In genomic region chr11:19018489-19019203, GRCm38 (mm10) we compare ENCODE assay signal across 8 mouse cellular contexts. TPM values are rescaled to one million over a fixed set of nuclear protein-coding genes. Genes with fewer than 3 reads are reported as not detected.
DNase-seq lines count a peak whose midpoint lies in the region; ATAC-seq and TF ChIP-seq lines count a peak whose summit lies in the region.

Gene Meis1, minus strand, starts transcription at chr11:19018985.

- peak; percentile 84 for ATAC-seq in forebrain, embryonic 14.5 days
- ATAC-seq in liver, postnatal 0 days, result peak; percentile 85
- peak; percentile 91 for ATAC-seq in neural tube, embryonic 13.5 days (ENCODE audit: low read depth)

- no peaks in the 10 kb centered on the region for H3K9me3 ChIP-seq in E14TG2a.4 (ENCODE audit: low read length)
- no peaks in the 10 kb centered on the region for H3K9me3 ChIP-seq in forebrain, embryonic 14.5 days (replicated peaks; ENCODE audit: control insufficient read depth, low read length)
- no peaks in the 10 kb centered on the region for H3K9me3 ChIP-seq in liver, postnatal 0 days (ENCODE audit: low read length)
- H3K9me3 ChIP-seq in neural tube, embryonic 13.5 days, result no peaks in the 10 kb centered on the region

- peak within 1 kb of the TSS; percentile 95 for H3K9ac ChIP-seq in forebrain, embryonic 14.5 days (ENCODE audit: low read length)
- H3K9ac ChIP-seq in liver, postnatal 0 days (replicated peaks), result peak within 1 kb of the TSS; percentile 74
- peak within 1 kb of the TSS; percentile 100 for H3K9ac ChIP-seq in neural tube, embryonic 13.5 days

- TF ChIP-seq EP300 in liver, postnatal 0 days (IDR thresholded peaks at IDR 0.05; ENCODE audit: low read depth), result 0 out of 2 replicates have a peak, but pooled peaks have one; percentile 20

- under 1% methylated on average over 28 of the region's 29 CpGs for WGBS in forebrain, embryonic 14.5 days
- under 1% methylated on average over 29 of the region's 29 CpGs for WGBS in liver, postnatal 0 days (ENCODE audit: insufficient replicate concordance)
- WGBS in neural tube, embryonic 13.5 days, result under 1% methylated on average over 29 of the region's 29 CpGs

- peak; percentile 24 for DNase-seq in c-Kit-positive CD71-positive TER-119-positive erythroid progenitor cells, embryonic 14.5 days (ENCODE audit: low spot score)
- DNase-seq in forebrain, embryonic 14.5 days (ENCODE audit: low spot score), result peak; percentile 93
- DNase-seq in heart, postnatal 10 days, result peak; percentile 93 to 95
- peak; percentile 80 for DNase-seq in layer of hippocampus, adult 11-12 months (ENCODE audit: low spot score)
- peak; percentile 86 for DNase-seq in liver, postnatal 0 days
- peak; percentile 83 for DNase-seq in testis, postnatal 10 days (ENCODE audit: low spot score)

- H3K27me3 ChIP-seq in E14TG2a.4 (ENCODE audit: insufficient read depth, low read length), result peaks cover 88% of the 10 kb centered on the region
- H3K27me3 ChIP-seq in forebrain, embryonic 14.5 days (replicated peaks; ENCODE audit: control insufficient read depth, insufficient read depth, low read length), result peaks cover 28% of the 10 kb centered on the region
- peaks cover 15% of the 10 kb centered on the region; the same call in 1 of the 2 replicates for H3K27me3 ChIP-seq in liver, postnatal 0 days (ENCODE audit: insufficient read depth, low read length)
- no peaks in the 10 kb centered on the region for H3K27me3 ChIP-seq in neural tube, embryonic 13.5 days

- H3K27ac ChIP-seq in forebrain, embryonic 14.5 days (ENCODE audit: low read depth, low read length), result peak within 1 kb of the TSS; percentile 95
- H3K27ac ChIP-seq in liver, postnatal 0 days (ENCODE audit: low read depth), result peak within 1 kb of the TSS; percentile 90
- peak within 1 kb of the TSS; percentile 100 for H3K27ac ChIP-seq in neural tube, embryonic 13.5 days (replicated peaks)

- no peak for TF ChIP-seq CTCF in E14TG2a.4 (conservative IDR thresholded peaks at IDR 0.05; ENCODE audit: low read length)
- no peak for TF ChIP-seq CTCF in liver, postnatal 0 days (IDR thresholded peaks at IDR 0.05; ENCODE audit: low read depth)

- peak within 1 kb of the TSS; percentile 75 for H3K4me3 ChIP-seq in E14TG2a.4 (replicated peaks; ENCODE audit: low read length)
- peak within 1 kb of the TSS; percentile 58 for H3K4me3 ChIP-seq in forebrain, embryonic 14.5 days (ENCODE audit: low read depth, low read length)
- H3K4me3 ChIP-seq in liver, postnatal 0 days (ENCODE audit: low read depth, low read length), result peak within 1 kb of the TSS; percentile 69
- H3K4me3 ChIP-seq in neural tube, embryonic 13.5 days, result peak within 1 kb of the TSS; percentile 77

- intact Hi-C loops in heart, postnatal 10 days (cut with DNase I), result loop anchor here (1.0 kb wide), 1 partner anchor 140 kb away; no protein-coding TSS in a partner anchor

- peaks cover 55% of the 10 kb centered on the region for H3K4me1 ChIP-seq in E14TG2a.4 (replicated peaks; ENCODE audit: low read depth, low read length)
- peaks cover 4% of the 10 kb centered on the region for H3K4me1 ChIP-seq in forebrain, embryonic 14.5 days (ENCODE audit: control insufficient read depth, insufficient read depth, low read length)
- H3K4me1 ChIP-seq in liver, postnatal 0 days (ENCODE audit: insufficient read depth), result peaks cover 13% of the 10 kb centered on the region; the same call in 1 of the 2 replicates
- H3K4me1 ChIP-seq in neural tube, embryonic 13.5 days (replicated peaks), result peaks cover 49% of the 10 kb centered on the region

- peak within 1 kb of the TSS; percentile 80 for H3K4me2 ChIP-seq in forebrain, embryonic 14.5 days (ENCODE audit: low read length)
- H3K4me2 ChIP-seq in liver, postnatal 0 days (ENCODE audit: low read depth, low read length), result peak within 1 kb of the TSS; percentile 93
- peak within 1 kb of the TSS; percentile 92 for H3K4me2 ChIP-seq in neural tube, embryonic 13.5 days

- no peaks in the 10 kb centered on the region for H3K36me3 ChIP-seq in E14TG2a.4 (ENCODE audit: insufficient read depth, low read length)
- H3K36me3 ChIP-seq in forebrain, embryonic 14.5 days (ENCODE audit: control insufficient read depth, insufficient read depth, low read length), result no peaks in the 10 kb centered on the region
- no peaks in the 10 kb centered on the region for H3K36me3 ChIP-seq in liver, postnatal 0 days (replicated peaks; ENCODE audit: insufficient read depth, low read length)
- H3K36me3 ChIP-seq in neural tube, embryonic 13.5 days, result peaks cover 8% of the 10 kb centered on the region; the same call in 1 of the 2 replicates

RNA-seq across cellular contexts. Expression of gene Meis1, which starts in this region (rescaled TPM):
- polyA plus RNA-seq in forebrain, embryonic 14.5 days (2014; fragmentation: Nextera tagmentation; extraction: Ambion mirVana), result 19.2 and 20.1 TPM in 2 replicates
- total RNA-seq in heart, postnatal 10 days (2021), result 10 to 100 TPM; 26.9 to 44.1 TPM
- 6.7 TPM in 2 replicates for polyA plus RNA-seq in liver, postnatal 0 days (2015; fragmentation: Nextera tagmentation; extraction: Ambion mirVana)
- 159 and 171 TPM in 2 replicates for polyA plus RNA-seq in neural tube, embryonic 13.5 days (2015; fragmentation: Nextera tagmentation; extraction: Ambion mirVana)

Comparison
In these comparisons a context has a peak if more than half of its experiments do, and no peak if none do; other contexts are left out.
1. Peak in every context shown above with its lines: DNase-seq, ATAC-seq, H3K4me3 ChIP-seq and H3K27ac ChIP-seq.
2. DNase-seq: peak in every context shown above with its lines; median percentile 94 in heart, postnatal 10 days; 93 in forebrain, embryonic 14.5 days; 86 in liver, postnatal 0 days; 83 in testis, postnatal 10 days; 80 in layer of hippocampus, adult 11-12 months; 24 in c-Kit-positive CD71-positive TER-119-positive erythroid progenitor cells, embryonic 14.5 days.